Mouse (Mus musculus) limb, embryonic 14.5 days (tissue): ENCODE results near the gene Anks1b. TPM values are rescaled to one million over a fixed set of nuclear protein-coding genes. Genes with fewer than 3 reads are reported as not detected.

Source experiments
- ATAC-seq: fragments of 200-750 bp; cut with Nextera tagmentation; 2 replicates; pipeline ENCODE4 v1.8.0; 2017; ENCODE audit warnings: low read depth, moderate number of reproducible peaks, moderate TSS enrichment; ENCODE audit not compliant: low FRiP score
- DNase-seq: peaks from one replicate; pipeline ENCODE4 v3.0.0-alpha.2; 2015; ENCODE audit warnings: low spot score
- H3K27ac ChIP-seq: fragments of 300-500 bp; sonication (generic); replicated peaks from 2 replicates; pipeline ENCODE4 v1.5.1; 2014; ENCODE audit warnings: low read depth, mild to moderate bottlenecking, low read length, moderate library complexity, mixed read lengths
- H3K27me3 ChIP-seq: fragments of 300-500 bp; sonication (generic); 2 replicates; pipeline ENCODE4 v1.6.1; 2014; ENCODE audit warnings: low read length, mixed read lengths; ENCODE audit not compliant: control insufficient read depth, insufficient read depth
- H3K36me3 ChIP-seq: fragments of 300-500 bp; sonication (generic); 2 replicates; pipeline ENCODE4 v1.6.1; 2014; ENCODE audit warnings: mild to moderate bottlenecking, low read length, moderate library complexity, mixed read lengths; ENCODE audit not compliant: control insufficient read depth, insufficient read depth
- H3K4me1 ChIP-seq: fragments of 300-500 bp; sonication (generic); 2 replicates; pipeline ENCODE4 v1.6.1; 2014; ENCODE audit warnings: antibody characterized with exemption, low read length, mixed read lengths; ENCODE audit not compliant: control insufficient read depth, insufficient read depth
- H3K4me2 ChIP-seq: fragments of 300-500 bp; sonication (generic); replicated peaks from 2 replicates; pipeline ENCODE4 v1.6.1; 2014; ENCODE audit warnings: low read depth, mild to moderate bottlenecking, low read length, moderate library complexity; ENCODE audit not compliant: severe bottlenecking
- H3K4me3 ChIP-seq: fragments of 300-500 bp; sonication (generic); replicated peaks from 2 replicates; pipeline ENCODE4 v1.5.1; 2014; ENCODE audit warnings: low read length
- H3K9ac ChIP-seq: fragments of 300-500 bp; sonication (generic); 2 replicates; pipeline ENCODE4 v1.6.1; 2014; ENCODE audit warnings: mild to moderate bottlenecking, low read depth, low read length, moderate library complexity; ENCODE audit not compliant: severe bottlenecking
- H3K9me3 ChIP-seq: fragments of 300-500 bp; sonication (generic); 2 replicates; pipeline ENCODE4 v1.6.1; 2016; ENCODE audit warnings: low read length; ENCODE audit not compliant: control insufficient read depth
- POLR2A ChIP-seq: fragments of 200-500 bp; IDR thresholded peaks from 2 replicates; pipeline ENCODE4 v1.8.0; 2012; ENCODE audit warnings: inconsistent platforms, mild to moderate bottlenecking, moderate library complexity, borderline replicate concordance; ENCODE audit not compliant: insufficient read depth, insufficient read length; ENCODE audit errors: extremely low read depth
- WGBS: fragments of 180-500 bp; shearing (Covaris S2); extraction: QIAGEN DNeasy Blood & Tissue Kit; methylation state at CpG from one replicate; pipeline ENCODE4 v1.1.7; 2014; 5-methylcytosine and 5-hydroxymethylcytosine counted together
- polyA plus RNA-seq, 2 experiments: library from polyadenylated mRNA; depleted of rRNA in 1 of 2; stranded (reverse) in 1 of 2; unstranded in 1 of 2; fragments of >200 nt; fragmentation: Nextera tagmentation in 1 of 2; extraction: Ambion mirVana in 1 of 2; gene quantifications; 2 replicates each; pipeline versions ENCODE4 v1.2.1 to v1.2.3; 2012 to 2014

Gene Anks1b
- polyA plus RNA-seq, 2 experiments, result 2.6 to 4.3 TPM

- no peaks in the 10 kb centered on the region for H3K36me3 ChIP-seq
- H3K9me3 ChIP-seq, result no peaks in the 10 kb centered on the region
- ATAC-seq (no peak), DNase-seq (no peak)
- no peaks in the 10 kb centered on the region for H3K4me1 ChIP-seq
- no peak overlapping the region for H3K4me2 ChIP-seq
- no peak overlapping the region for H3K9ac ChIP-seq
- TF ChIP-seq POLR2A, result no peak
- H3K4me3 ChIP-seq, result no peak overlapping the region
- H3K27ac ChIP-seq, result no peak overlapping the region
- H3K27me3 ChIP-seq, result no peaks in the 10 kb centered on the region
- 66% methylated on average over 6 of the region's 6 CpGs for WGBS
These were observed 122.5 kb downstream of the Anks1b start for GRCm38 (mm10) chr10:89995621-89996428.

DNA sequence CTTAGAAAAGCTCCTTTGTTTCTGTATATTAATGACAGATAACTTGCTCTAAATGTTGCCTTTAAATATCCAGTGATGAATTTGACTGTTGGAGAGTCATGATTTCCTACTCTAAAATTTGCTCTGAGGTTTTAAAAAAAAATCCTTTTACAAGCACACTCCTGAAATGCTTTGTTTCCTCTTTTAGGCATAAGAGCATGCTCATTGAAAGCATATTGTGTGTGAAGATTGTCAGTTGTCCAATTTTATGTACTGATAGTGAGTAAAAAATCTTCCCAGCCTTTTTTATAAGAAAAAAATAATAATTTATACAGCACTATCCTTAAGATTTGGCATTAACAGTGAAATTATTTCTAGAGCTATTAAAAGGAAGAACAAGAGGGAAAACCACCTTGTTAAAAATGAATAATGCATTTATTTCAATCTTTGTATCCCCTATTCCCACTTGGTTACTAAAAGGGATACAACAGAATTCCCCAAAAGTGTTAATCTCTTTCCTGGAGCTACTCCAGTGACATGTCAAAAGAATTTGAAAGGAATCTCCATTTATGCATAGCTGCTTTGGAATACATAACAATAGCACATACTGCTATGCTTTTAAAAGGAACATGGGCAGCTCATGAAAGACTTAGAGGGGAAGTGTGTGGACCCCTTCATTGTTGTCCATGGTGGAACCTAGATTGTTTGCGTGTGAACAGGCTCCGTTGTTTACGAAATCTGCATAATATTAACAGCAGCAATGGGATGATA is 130.8 kb downstream of the Anks1b start:
- 91% methylated on average over 3 of the region's 3 CpGs for WGBS
- no peak for ATAC-seq
- H3K9me3 ChIP-seq, result no peaks in the 10 kb centered on the region
- H3K4me1 ChIP-seq, result no peaks in the 10 kb centered on the region
- H3K36me3 ChIP-seq, result no peaks in the 10 kb centered on the region
- no peak overlapping the region for H3K27ac ChIP-seq
- H3K9ac ChIP-seq, result no peak overlapping the region
- H3K4me3 ChIP-seq, result no peak overlapping the region
- no peak overlapping the region for H3K4me2 ChIP-seq
- no peak for DNase-seq
- no peaks in the 10 kb centered on the region for H3K27me3 ChIP-seq
- no peak for TF ChIP-seq POLR2A

- no peak for TF ChIP-seq POLR2A
- H3K27ac ChIP-seq, result no peak overlapping the region
- 95% methylated on average over 9 of the region's 9 CpGs for WGBS
- H3K36me3 ChIP-seq, result no peaks in the 10 kb centered on the region
- H3K4me3 ChIP-seq, result no peak overlapping the region
- no peak overlapping the region for H3K9ac ChIP-seq
- no peak overlapping the region for H3K4me2 ChIP-seq
- ATAC-seq (no peak), DNase-seq (no peak)
- no peaks in the 10 kb centered on the region for H3K4me1 ChIP-seq
- no peaks in the 10 kb centered on the region for H3K9me3 ChIP-seq
- H3K27me3 ChIP-seq, result no peaks in the 10 kb centered on the region
These were observed 131.6 kb downstream of the Anks1b start for GRCm38 (mm10) chr10:90004882-90005281.

DNA sequence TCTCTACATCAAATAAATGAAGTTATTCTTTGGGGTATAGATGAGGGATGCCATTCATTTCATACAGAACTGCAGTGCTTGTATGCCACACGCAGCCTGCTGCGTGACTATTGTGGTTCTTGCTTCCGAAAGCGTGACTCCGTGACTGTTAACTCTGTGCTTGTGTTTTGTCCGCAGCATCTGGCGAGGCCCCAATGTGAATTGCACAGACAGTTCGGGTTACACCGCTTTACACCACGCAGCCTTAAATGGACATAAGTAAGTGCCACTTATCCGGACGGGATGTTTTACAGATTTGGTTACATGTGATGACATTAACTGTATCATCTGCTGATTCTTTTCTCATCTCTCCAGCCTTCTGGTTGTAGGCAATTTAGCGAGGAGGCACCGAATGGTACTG is 159.7 kb downstream of the Anks1b start:
- no peak for TF ChIP-seq POLR2A
- Histone ChIP-seq H3K36me3 (no peaks in the 10 kb centered on the region), H3K4me2 (no peak overlapping the region), H3K9me3 (no peaks in the 10 kb centered on the region), H3K27me3 (no peaks in the 10 kb centered on the region), H3K9ac (no peak overlapping the region), H3K4me1 (no peaks in the 10 kb centered on the region), H3K27ac (no peak overlapping the region), H3K4me3 (no peak overlapping the region)
- DNase-seq (no peak), ATAC-seq (no peak)
- 64% methylated on average over 14 of the region's 14 CpGs for WGBS

GRCm38 (mm10) chr10:90043287-90043686 is 170.0 kb downstream of the Anks1b start:
- H3K4me2 ChIP-seq, result no peak overlapping the region
- no peak overlapping the region for H3K4me3 ChIP-seq
- TF ChIP-seq POLR2A, result no peak
- H3K9me3 ChIP-seq, result no peaks in the 10 kb centered on the region
- no peaks in the 10 kb centered on the region for H3K36me3 ChIP-seq
- no peak overlapping the region for H3K27ac ChIP-seq
- H3K9ac ChIP-seq, result no peak overlapping the region
- H3K27me3 ChIP-seq, result no peaks in the 10 kb centered on the region
- 26% methylated on average over 5 of the region's 5 CpGs for WGBS
- ATAC-seq, result no peak
- H3K4me1 ChIP-seq, result no peaks in the 10 kb centered on the region
- peak; percentile 34 for DNase-seq
